Mouse (Mus musculus) adrenal gland, postnatal 10 days (tissue): ENCODE data around the gene Spag6. TPM values are rescaled to one million over a fixed set of nuclear protein-coding genes. Genes with fewer than 3 reads are reported as not detected.

Experiments
- DNase-seq: peaks from one replicate; pipeline ENCODE4 v3.0.0; 2021; ENCODE audit warnings: mixed read lengths
- long read RNA-seq, 2 experiments: library from polyadenylated mRNA; stranded (forward); transcript quantifications; one replicate each; pipeline ENCODE4 v2.0.0; 2021
- total RNA-seq, 2 experiments: library from RNA; stranded (reverse); gene quantifications; 2 replicates each; pipeline ENCODE4 v1.2.3; 2021

Gene Spag6
- 1 to 10 TPM in 1 of 2 experiments, under 1 TPM in 1; 0.69 to 1.3 TPM for total RNA-seq
- long read RNA-seq, experiment 1, result 0 reads
- long read RNA-seq, experiment 2, result 0 reads

- peak; percentile 84 for DNase-seq
Observed at GRCm38 (mm10) chr2:18693871-18694610, at the start of gene Spag6. TSS of gene Spag6 (plus strand) at chr2:18694032.

GRCm38 (mm10) chr2:18648563-18648962, 45.3 kb upstream of the Spag6 start:
- DNase-seq, result no peak

DNA sequence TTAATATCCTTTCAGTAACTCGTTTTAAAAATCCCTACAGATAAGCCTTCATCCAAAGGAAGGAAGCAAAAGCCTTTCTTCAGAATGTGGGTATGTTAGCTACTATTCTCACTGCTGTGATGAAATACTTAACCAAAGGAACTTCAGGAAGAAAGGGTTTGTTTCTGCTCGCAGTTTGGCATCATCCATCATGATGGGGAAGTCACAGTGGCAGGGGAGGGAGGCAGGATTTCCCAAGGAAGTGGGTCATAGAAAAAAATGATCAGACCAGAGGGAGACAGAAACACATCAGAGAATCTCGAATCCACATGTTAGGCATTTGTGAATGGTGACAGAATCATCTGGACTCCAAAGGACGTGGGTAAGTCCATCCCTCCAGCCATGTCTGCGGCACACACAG, 39.0 kb upstream of the Spag6 start:
- DNase-seq, result no peak

- no peak for DNase-seq
Observed at GRCm38 (mm10) chr2:18664003-18664402, 29.8 kb upstream of the Spag6 start.

DNA sequence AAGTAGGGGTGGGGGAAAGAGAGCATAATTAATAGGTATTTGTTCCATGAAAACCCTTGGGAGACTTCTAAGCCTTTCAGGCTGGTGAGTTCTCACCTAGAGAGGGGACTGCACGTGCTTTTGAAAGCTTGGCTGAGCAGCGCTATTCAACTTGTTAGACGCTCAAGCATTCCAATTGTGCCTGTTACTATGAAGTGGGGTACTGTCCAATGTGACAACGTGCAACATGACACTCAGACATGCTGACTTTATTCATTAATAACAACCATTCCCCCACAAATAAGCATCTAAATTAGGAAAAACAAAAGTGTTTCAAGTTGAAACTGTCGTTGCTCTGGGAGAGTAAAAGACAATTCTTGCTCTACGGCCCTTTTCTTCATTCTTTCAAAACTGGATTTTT, 22.8 kb upstream of the Spag6 start:
- DNase-seq, result no peak

DNA sequence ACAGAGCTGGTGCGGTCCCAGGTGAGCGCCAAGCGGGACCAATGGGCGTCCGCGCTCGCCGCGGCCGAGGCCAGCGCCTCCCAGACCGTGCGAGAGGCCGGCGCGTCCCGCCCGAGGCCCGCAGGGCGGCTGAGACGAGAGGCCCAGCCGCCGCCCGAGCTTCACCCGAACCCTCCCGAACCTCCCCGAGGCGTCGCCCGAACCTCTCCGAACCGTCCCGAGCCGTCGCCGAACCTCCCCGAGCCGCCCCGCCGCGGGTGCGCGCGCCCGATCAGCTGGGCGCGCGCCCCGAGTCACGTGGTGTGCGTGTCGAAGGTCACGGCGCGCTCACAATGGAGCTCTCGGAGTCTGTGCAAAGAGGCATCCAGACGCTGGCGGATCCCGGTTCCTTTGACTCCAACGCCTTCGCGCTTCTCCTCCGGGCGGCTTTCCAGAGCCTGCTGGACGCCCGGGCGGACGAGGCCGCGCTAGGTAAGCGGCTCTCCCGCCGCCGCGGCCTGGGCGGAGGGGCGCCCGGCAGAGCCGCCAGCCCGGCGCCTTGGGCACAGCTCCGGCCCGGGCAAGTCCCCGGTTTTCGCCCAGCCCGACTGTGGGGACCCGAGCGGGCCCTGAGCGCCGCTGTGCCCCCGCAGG, 21.6 kb upstream of the Spag6 start, which contains the start of gene Commd3:
Commd3 (plus strand) TSS at position 252 of the 633 bp plus-strand sequence.
- DNase-seq, result peak; percentile 98

GRCm38 (mm10) chr2:18672766-18673164, 21.1 kb upstream of the Spag6 start:
- peak; percentile 47 for DNase-seq

GRCm38 (mm10) chr2:18673766-18674165, 20.1 kb upstream of the Spag6 start:
- no peak for DNase-seq

GRCm38 (mm10) chr2:18674193-18674902, 19.5 kb upstream of the Spag6 start:
- no peak for DNase-seq

GRCm38 (mm10) chr2:18675681-18676456, 18.0 kb upstream of the Spag6 start:
- no peak for DNase-seq

DNA sequence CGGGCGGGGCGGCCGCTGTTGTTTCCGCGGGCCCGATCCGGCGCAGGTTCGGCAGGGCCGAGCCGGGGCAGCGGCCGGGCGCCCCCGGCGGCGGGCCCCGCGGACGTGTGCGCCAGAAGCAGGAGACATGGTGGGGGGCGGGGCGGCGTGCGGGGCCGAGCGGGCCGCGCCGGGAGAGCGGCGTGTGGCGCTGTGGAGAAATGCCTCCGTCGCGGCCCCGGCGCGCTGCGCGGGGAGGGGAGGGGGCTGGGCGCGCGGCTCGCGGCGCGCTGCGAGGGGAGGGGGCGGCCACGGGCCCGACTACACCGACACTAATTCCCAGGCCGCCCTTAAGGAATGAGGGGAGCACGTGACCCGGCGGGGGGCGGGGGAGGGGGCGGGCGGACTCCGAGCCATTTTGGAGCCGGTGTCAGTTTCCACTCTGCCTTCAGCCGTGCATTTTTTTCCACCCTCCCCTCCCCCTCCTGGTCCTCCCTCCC, 17.3 kb upstream of the Spag6 start:
- peak; percentile 88 for DNase-seq

DNA sequence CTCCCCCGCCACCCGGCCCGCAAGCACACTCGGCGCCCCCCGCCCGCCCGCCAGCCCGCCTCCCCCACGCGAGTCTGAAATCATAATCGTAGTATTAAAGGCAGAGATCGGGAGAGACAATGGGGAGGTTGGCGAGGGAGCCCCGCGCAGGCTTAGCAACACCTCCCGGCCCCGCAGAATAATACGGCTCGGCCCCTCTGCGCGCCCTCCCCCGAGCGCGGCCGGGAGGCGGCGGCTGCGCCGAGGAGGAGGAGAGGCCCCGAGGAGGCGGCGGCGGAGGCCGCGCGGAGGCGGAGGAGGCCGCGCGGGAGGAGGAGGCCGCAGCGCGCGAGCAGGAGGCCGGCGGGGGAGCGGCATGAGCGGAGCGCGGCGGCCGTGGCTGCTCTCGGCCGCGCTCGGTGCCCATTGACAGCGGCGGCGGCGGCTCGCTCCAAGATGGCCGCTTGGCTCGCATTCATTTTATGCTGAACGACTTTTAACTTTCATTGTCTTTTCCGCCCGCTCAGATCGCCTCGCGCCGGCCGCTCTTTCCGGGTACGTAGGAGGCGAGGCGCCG, 16.8 kb upstream of the Spag6 start, which contains the start of gene Bmi1:
Bmi1 (plus strand) TSS at position 83 of the 556 bp plus-strand sequence.
- DNase-seq, result peak; percentile 79

DNA sequence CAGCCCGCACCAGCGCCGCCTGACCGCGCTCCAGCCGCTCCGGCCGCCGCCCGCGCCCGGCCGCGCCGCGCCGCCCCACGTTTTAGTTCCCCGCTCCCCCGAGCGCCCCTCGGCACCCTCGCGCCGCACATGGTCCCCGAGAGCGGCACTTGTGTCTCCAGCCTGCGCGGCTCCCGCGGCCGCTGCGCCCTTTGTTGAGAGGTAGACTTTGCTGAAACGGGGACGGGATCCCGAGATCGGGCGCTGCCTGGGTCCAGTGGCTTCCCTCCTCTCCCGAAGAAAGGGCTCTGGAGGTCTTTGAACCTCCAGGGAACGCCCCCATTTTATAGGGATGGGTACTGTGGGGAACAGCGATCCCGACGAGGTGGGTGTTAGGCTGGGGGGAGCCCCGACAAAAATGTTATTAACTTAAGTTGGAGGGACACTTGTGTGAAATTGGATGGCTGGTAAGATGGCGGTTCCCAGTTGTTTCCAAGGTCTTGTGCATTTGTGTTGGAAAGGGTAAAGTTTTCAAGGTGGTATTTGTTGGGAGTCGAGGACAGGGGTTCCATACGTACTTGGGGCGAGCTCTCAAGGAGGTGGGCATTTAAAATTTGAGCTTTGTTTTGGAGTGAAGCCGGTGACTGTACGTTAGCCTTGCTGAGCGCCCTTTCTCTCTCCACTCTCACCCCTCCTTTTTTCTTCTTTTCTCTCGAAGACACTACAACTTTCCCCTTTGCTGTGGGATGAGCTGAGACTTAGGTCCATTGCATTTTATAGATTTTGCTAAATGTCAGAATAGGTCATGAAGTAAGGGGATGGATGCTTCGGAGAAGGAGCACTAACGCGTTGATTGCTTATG, 16.0 kb upstream of the Spag6 start:
- DNase-seq, result peak; percentile 59

GRCm38 (mm10) chr2:18679701-18680100, 14.1 kb upstream of the Spag6 start:
- DNase-seq, result no peak

GRCm38 (mm10) chr2:18680501-18680900, 13.3 kb upstream of the Spag6 start:
- DNase-seq, result no peak

- DNase-seq, result peak; percentile 65
Observed at GRCm38 (mm10) chr2:18680961-18681360, 12.9 kb upstream of the Spag6 start.

DNA sequence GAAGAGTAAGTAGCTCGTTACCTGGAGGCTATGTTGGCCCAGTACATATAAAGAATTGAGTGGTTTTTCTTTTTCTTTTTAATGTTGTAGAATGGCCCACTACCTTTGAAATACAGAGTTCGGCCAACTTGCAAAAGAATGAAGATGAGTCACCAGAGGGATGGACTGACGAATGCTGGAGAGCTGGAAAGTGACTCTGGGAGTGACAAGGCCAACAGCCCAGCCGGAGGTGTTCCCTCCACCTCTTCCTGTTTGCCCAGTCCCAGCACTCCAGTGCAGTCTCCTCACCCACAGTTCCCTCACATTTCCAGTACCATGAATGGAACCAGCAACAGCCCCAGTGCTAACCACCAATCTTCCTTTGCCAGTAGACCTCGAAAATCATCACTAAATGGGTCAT, 9.8 kb upstream of the Spag6 start:
- no peak for DNase-seq

GRCm38 (mm10) chr2:18686386-18686785, 7.4 kb upstream of the Spag6 start:
- DNase-seq, result no peak

GRCm38 (mm10) chr2:18686826-18687519, 6.9 kb upstream of the Spag6 start:
- DNase-seq, result no peak

DNA sequence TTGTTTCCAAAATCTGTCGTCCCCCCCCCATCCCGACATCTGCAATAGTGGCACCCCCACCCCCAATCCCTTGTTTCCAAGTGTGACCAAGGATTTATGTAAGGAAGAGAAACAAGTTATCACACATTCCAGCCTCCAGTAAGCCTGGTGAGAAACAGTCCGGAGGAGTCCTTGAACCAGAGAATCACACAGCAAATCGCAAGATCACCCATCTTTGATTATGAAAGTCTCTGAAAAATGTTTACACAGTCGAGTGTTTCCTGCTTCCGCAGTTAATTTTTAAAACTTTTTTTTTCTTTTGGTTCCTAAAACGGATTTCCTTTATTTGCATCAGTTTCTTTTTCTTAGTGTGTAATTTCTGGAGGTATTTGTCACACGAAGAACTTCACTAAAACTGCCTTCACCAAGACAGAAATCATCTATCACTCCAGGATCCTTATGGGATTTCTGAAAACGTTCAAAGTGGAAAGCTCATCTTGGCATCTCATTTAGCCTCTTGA, 6.1 kb upstream of the Spag6 start:
- no peak for DNase-seq
